Mouse (Mus musculus): ENCODE measurements around the gene Qdpr.

DNA sequence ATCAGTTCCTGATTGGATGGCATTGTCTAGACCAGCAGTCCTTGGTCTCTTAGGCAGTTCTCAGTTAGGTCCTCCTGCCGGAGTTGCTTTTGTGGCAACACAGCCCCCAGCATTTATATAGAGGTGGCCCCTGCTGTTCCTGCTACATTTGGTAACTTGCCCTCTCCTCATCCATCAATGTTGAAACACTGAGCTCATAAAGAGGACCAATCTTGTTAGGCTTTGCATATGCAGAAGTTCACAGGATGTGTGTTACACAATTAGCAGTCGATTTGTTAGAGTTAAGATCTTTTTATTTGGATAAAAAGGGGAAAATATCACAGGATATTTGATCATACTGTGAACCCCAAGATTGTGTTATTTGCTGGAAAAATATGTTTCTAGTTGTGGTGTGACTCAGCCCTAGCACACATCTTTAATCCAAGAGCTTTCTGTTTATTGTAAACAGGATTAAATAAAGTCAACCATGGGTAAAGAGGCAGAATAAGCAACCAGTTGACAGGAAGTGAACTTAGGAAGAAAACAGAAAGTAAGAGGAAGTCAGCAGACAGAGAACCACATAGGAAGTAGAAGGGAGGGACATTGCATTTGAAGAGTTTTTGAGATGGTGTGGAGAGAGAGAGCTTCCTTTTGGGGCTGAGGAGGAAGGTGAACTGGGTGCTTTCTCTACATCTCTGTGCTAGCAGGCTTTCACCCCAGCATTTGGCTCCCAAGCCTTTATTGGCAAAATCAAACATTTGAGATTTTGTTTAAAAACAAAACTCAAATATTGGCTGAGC lies 65.8 kb downstream of the Qdpr start:
- TF ChIP-seq CTCF (IDR thresholded peaks at IDR 0.05; ENCODE audit: low read depth, low read length) = no peak
- no peak for TF ChIP-seq POLR2A (IDR thresholded peaks at IDR 0.05; ENCODE audit: extremely low read depth, insufficient read depth, low read length)

Data from liver, adult 2 months (tissue).